Mouse (Mus musculus): ENCODE results near the gene Tcaf3.

- no peak for TF ChIP-seq CTCF (IDR thresholded peaks at IDR 0.05; ENCODE audit: low read depth)
- no peak for TF ChIP-seq EP300 (IDR thresholded peaks at IDR 0.05; ENCODE audit: low read depth)
Measured at GRCm38 (mm10) chr6:42597592-42597991, at the start of gene Tcaf3.
